Mouse (Mus musculus) telencephalon, adult 2 months (tissue): ENCODE results near the gene Tmem175.

ENCODE experiments used
- DNase-seq: peaks from one replicate; pipeline ENCODE4 v3.0.0-alpha.2; 2011; ENCODE audit warnings: low read depth, low spot score

Gene Tmem175

DNA sequence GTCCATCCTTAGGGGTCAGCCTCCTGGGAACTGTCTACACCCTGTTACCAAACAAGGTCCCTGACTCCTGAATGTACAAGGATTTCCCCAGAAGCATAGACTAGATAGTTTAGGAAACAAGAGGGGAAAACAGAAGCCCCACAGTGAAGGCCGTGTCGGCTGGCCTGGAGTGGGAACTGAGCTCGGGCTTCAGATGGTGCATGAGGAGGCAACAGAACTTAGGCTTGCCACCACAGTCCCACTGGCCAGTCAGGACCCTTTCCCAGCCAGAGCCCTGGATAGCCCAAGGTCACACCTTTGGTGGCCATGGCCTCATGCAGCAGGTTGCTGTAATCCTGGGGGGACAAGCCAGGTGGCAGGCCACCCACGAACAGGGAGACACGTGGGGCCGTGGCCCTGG, 23.8 kb downstream of the Tmem175 start:
- no peak for DNase-seq

DNA sequence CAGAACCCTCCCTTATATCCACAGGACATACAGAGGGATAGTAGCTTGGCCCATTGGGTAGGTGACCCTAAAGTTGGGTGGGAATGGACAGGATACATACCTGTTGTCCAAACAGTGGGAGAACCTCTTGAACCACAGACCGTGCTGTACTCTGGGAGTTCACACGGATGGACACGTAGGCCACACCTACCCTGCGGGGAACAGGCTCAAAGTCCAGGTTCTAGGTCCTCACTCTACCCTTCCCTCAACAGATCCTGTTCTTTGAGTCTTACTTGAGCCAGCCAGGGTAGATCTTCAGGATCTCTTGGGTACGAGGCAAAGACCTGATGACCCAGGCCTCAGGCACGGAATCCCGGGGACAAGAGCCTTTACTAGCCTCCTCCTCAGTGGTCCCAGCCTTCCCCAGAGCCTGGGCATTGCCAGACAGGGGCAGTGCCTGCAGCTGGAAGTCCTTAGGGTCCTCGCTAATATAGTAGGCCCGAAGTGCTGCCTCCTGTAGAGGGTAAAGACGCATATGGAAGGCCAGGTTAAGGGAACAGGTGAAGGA, 24.9 kb downstream of the Tmem175 start:
- no peak for DNase-seq

DNA sequence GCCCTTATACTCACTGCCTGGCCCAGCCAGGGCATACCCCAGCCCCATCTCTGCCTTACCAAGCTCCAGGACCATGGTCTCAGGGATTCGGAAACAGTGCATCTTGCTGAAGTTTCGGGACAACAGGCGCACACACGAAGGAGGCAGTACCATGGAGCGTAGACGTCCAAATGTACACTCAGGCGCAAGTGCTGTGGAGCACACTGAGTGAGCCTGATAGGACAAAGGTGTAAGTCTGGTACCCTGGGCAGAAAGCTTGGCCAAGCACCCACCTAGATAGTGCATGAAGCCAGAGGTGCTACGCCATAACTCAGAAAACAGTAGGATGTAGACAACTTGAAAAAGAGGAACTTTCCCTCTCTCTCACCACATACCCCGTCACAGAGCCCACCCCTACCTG, 25.8 kb downstream of the Tmem175 start:
- no peak for DNase-seq

DNA sequence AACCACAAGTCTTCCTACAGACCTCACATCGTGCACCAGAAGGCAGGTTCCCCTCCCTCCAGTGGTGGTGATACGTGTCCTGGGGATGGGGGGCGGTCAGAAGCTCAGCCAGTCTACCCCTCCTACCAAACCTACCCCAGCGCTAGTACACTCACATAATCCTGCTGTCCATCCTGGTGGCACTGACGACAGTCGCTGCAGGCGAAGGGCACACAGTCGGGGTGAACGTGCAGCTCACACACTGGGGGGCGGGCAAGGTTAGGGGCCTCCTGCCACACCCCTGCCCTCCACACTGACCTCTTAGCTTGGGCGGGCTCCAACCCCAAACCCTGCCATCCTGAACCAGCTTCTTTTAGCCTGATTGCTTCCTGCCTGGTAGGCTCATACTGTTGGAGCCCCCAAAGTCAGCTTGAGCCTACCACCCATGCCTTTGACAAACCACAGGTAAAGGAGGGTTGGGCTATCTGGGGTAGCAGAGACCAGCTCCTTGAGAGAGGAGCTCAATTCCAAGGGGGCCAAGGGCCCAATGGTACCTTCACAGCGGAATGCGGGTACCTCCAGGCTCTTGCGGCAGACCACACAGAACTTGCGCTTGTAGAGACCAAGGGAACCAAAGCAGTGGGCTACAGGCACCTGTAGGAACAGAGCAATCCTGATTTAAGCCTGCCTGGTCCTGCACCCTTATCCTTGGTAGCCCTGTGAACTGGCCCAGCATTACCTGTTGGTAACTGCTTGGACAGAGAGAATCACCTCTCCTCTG, 26.5 kb downstream of the Tmem175 start:
- DNase-seq: no peak

DNA sequence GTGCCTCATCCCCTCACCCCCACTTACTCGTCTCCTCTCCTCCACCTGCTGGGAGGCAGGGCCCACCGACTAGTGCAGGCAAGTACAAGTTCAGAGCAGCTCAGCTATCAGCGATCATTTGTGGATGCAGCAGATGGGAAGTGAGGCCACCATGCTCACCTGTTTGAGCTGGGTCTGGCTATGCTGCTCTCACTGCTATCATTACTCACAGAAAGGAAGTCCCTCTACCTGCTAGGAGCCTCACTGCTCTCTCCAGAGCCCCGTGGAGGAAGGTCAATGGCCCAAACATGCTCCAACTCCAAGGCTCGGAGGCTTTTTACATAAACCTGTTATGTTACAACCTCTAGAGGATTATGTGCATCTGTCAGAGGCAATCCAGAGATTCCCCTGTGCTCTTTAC, 27.8 kb downstream of the Tmem175 start:
- DNase-seq: no peak

DNA sequence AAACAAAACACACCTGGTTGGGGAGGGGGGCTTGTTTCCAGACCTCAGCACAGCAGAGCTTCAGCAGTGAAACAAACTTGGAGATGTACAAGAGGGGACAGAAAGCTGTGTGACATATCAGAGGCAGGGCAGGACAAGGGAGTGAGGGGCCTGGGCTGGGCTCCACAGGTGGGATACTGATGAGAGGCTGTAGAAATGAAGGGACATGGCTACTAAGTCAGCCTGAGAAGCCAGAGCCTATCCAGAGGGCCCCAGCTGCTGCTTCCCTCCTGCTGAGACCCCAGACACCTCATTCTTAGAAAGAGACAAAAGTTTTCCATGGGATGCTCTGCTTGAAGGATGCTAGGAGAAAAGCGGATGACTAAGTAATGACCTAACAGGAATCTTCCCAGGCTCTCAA, 29.0 kb downstream of the Tmem175 start:
- DNase-seq: no peak

DNA sequence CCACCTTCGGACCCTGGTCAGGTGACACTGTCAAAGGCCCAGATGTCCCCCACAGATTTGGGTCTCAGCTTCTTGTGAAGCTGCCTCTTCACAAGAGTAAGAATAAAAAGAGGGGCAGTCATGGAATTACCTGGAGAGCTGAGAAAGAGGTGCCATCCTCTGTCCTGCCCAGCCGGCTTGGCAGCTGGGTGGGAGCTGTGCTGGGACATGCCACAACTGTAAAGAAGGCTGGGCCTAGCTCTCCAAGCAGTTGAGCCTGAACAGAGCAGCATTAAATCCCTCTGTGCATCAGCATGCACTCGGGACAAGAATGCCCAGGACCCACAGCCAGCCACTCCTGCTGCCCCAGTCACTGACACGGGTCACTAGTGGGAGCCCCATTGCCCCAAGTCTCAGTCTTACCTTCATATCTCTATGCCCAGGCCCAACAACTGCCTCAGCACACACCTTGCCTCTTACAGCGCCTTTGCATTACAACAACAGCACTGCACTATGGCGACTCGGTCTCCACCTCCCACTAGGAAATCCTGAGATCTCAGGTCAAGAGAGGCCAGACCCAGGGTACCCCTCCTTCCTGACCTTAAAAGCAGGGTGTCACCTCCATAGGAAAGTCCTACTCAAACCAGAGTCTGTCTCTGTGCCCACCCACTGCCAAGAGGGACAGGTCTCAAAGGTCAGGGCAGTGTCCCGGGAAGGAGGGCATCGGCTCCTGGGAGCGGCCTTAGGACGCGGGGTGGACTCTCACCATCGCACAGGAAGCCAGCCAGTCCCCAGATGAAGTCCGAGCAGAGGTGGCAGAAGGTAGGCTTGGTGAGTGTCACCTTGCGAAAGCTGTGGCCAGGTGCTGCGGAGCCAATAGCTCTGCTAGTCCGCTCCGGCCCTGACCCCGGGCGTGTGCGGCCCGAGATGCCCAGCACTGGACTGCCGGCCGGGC, 30.4 kb downstream of the Tmem175 start, which contains the start of gene Idua:
TSS of gene Idua (plus strand) at position 634 of the 934 bp plus-strand sequence.
- no peak for DNase-seq

DNA sequence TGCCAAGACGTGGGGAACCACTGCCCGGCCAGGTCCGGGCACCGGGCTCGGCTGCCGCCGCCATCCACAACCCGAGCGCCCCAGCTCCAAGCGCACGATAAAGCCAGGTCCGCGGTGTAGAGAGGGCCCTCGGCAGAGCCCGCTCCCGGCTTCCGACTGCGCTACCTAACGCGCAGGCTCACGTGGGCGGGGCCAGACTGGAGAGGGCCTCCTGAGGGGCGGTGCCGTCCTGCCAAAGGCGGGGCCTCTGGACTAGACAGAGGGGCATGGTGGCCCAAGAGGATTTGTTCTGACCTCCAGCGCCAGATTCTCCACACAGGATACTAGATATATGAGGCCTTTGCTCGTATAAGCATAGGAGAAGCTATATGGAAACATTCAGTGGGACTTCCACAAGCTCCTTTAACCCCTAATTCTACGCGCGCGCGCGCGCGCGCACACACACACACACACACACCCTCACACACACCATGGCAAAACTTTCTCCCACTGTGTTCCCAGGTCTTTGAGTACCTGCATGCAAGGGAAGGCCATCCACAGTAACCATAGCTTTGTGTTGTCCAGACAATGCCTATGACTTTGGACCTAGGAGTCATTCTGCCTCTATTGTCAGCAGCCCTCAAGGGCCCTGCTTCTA, 31.2 kb downstream of the Tmem175 start:
- peak; percentile 76 for DNase-seq

DNA sequence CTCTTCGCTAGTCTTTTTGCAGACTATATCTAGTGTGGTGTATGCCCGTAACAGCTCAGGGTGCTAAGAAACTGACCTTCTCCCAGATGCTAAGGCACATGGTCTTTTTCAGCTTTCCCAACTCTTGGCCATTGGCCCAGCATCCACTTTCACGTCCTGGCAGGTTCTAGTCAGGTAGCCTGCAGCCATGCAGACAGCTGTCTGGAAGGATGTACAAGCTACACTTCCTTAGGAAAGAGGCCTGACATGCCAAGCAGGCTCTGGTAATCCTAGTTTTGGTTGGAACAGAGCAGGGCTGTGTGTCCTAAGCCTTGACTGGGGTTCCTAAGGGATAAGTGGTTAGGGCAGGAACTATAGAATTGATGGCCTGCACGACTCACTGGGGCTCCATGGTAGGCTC, 33.2 kb downstream of the Tmem175 start:
- no peak for DNase-seq

DNA sequence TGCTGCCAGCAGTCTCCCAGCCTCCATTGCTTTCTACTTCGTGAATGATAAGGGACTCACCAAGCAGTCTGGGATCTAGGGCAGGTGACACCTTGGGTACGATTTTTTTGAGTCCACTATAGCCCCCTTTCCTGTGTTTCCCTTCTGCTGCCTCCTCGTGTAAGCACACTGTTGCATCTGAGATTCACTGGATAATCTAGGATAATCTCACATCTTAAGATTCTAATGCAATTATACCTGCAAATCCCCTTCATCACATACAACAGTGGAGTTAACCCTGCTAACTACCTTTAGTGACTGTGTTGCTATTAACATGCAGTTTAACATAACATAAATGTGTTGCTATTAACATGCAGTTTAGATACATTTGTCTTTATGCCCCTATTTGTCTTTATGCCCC, 35.5 kb downstream of the Tmem175 start:
- DNase-seq: no peak

DNA sequence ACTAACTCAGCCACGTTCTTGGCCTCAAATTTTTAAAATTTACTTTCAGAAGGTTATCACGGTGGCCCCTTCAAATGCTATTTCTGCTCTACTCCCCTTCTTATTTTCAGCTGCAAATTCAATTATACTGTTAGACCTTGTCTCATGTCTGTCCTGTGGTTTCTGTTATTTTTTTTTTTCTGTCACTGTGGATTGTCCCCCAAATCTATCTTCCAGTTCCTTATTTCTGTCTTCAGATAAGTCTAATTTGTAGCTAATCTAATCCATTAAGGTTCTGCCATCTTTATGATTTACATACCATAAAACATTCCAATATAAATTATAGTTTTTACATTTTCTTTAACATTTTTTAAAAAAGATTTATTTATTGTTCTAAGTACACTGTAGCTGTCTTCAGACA, 37.8 kb downstream of the Tmem175 start:
- no peak for DNase-seq

DNA sequence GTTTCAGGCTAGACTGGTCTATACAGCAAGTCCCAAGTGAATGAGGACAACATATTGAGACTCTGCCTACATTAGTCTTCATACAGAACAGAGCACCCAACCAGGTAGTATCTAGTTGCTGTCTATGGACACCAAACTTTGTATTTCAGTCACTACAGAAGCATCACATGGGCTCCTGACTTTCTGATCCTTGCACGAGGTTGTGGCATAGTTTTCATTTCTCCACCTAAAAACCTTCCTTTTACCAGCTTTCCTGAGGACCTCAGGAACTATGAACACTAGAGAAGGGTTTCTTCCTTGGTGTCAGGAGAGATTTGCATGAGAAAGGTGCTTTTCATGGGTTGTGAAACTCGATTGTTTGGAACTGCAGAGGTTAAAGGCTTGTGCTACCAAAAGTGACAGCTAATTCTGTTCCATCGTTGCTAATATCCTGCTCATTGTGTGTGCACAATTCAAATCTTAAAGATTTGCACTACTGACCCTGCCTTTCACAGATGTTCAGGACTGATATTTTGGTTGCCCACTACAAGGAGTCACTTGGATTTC, 38.9 kb downstream of the Tmem175 start:
- no peak for DNase-seq

DNA sequence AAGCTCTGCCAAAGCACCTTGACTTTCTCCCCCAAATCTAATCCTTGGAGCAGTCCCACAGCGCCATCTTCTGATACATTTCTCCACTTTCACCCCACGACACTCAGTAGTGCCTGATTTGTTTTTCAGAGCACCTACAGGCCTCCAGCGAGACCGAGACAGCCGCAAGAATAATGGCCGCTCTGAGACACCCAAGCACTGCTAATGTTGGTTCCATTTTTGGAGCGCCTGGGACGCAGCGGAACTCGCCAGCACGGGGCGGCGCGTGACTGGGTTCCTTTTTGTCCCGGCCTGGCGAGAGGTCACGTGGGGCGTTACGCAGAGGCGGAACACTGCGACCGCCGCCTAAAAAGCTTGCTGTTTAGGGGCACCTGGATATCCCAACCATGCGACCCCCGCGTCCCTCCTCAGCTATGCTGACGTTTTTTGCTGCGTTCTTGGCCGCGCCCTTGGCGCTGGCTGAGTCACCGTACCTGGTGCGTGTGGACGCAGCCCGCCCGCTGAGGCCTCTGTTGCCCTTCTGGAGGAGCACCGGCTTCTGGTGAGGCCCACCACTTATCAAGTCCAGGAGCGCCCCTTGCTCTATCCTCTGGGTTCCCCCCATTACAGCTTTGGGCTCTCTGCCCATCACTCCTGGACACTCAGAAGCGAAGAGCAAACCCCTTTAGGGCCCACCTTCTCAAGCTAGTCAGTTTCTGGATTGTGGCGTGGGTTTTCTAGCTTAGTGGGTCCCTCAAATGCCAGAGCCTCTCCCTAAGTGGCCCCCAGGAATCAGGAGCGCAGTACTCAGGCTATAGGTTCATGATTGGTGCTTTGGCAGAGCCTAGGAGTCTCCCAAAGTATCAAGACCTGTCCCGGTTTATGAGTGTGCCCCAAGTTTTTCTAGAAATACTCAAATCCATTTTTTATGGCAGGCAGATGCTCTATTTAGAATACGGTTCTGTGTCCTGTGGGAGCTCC, 39.7 kb downstream of the Tmem175 start, which contains the start of gene Dgkq:
TSS of gene Dgkq (minus strand) at position 696 of the 960 bp plus-strand sequence.
- peak; percentile 81 for DNase-seq

DNA sequence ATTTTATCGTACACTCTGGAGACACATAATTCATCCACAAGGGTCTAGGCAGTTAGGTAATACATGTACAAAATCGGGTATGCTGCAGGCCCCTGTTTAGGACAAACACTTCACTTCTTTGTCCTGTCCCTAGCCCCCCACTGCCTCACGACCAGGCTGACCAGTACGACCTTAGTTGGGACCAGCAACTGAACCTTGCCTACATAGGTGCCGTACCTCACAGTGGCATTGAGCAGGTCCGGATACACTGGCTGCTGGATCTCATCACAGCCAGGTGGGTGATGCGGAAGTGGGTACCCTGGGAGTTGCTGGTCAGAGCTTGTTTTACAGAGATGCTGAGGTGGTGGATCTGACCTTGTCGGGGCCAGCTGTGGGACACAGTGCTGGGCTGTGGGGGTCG, 40.4 kb downstream of the Tmem175 start:
- no peak for DNase-seq

DNA sequence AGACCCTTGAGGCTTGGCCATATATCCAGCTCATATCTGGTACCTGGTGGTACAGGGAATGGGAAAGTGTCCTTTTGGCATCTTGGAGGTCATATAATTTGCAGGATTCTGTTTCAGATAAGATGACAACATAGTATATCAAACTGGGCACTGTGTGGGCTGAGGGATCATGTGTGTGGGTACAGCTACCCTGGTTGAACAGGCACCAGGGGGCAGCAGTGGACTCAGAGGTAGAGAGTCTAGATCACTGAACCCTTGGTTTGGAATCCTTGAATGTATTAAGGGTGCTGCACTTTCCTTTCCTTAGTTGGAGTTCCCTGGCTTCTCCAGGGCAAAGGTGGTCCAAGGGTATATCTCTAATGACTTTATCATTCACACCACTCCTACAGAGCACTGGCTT, 41.2 kb downstream of the Tmem175 start:
- no peak for DNase-seq

DNA sequence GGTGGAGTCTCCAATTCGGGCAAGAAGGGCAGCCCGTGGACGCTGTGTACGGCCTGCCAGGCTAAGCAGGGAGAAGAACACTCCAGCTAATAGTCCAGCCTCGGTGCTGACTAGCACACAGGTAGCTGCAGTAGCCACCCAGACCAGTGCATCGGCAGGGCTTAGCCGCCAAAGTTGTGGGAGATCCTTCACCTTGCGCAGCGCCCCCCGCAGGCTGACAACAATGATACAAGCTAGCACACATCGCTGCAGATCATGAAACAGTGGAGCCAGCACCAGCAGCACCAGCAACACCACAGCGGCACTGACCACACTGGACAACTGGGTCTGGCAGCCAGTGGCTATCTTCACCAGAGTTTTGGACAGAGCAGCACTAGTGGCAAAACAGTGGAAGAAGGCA, 42.2 kb downstream of the Tmem175 start:
- DNase-seq: no peak

DNA sequence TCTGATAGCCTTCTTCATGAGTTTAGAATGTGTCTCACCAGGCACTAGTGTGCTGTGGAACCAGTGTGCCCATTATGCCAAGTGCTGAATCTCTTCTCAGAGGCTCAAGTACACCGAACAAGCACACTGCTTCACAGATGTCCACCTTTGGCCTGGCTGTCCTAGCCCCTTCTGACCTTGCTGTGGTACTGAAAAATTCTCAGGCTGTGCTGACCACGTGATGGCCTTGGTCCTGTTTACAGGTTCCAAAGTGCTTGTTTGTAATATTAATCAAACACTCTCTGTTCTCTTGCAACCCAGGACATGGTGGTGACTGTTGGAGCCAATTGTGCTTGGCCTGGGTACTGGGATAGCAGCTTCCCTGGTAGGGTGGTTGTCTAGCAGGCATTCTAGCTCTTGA, 45.1 kb downstream of the Tmem175 start:
- no peak for DNase-seq

DNA sequence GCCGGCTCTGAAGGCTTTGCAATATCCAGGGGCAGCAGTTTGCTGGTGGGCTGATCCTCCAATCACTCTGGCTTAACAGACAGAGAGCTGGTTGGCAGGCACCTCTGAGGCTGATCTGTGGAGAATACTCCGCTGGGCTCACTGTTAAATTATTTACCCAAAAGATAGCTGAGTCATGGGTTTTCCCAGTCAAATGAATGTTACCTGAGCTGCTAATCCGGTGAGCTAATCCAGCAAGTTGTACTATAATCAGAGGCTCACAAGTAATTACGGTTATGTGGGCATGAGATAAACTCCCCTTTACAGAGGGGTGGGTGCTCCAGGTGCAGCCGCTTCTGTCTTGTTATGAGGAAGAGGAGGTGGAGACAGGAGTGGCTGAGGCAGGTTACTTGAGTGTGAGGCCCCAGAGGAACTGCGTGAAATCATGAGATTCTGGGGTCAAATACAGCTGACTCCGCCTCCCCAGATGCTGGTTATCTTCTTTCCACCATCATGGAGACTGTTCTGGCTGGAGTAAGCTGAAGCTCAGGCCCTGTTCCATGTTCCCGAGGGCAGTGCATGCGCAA, 45.8 kb downstream of the Tmem175 start, which contains the start of gene Slc26a1:
TSS of gene Slc26a1 (minus strand) at position 319 of the 566 bp plus-strand sequence.
- no peak for DNase-seq

DNA sequence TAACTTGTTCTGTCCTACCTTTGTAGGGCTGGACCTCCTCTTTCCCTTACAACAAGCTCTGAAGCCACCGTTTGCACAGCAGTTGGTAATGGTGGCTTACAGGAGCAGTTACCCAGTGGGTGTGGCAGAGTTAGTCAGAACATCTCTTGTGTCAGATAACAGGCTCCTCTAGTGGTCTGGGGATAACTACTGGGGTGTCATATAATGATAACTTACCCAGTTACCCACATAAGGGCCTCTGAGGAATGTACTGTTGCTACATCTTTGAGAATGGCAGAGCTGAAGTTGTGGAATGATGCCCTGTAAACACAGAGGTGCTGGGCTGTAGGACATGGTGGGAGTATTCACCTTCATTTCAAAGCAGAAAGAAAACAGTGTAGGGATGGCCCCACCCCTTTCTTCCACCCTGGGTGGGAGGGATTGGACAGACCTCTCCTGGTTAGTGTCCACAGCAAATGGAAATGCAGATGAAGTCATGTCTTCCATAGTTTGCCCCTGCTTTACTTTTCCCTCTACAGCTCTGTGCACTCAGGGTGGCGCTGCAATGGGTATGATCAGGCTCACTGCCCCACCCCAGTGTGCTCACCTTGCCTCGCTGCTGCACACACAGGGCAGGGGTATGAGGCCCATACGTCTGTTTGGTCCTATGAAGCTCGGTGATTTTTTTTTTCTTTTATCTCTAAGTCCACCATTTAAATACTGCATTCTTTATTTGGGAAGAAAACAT, 47.4 kb downstream of the Tmem175 start:
- DNase-seq: no peak
